Mouse (Mus musculus): Measurements from ENCODE around the gene Mgmt.

Mgmt gene

GRCm38 (mm10) chr7:137056126-137056525, 161.7 kb downstream of the Mgmt start:
- no peak for DNase-seq (ENCODE audit: low spot score in 2 of 2)

GRCm38 (mm10) chr7:137060488-137060887, 166.1 kb downstream of the Mgmt start:
- no peak for DNase-seq (ENCODE audit: low spot score in 2 of 2)

- DNase-seq (ENCODE audit: low spot score in 2 of 2): no peak
Measured at GRCm38 (mm10) chr7:137061109-137061508, 166.7 kb downstream of the Mgmt start.

- DNase-seq (ENCODE audit: low spot score in 2 of 2): no peak
Measured at GRCm38 (mm10) chr7:137064255-137064654, 169.8 kb downstream of the Mgmt start.

GRCm38 (mm10) chr7:137065408-137065807, 171.0 kb downstream of the Mgmt start:
- no peak for DNase-seq (ENCODE audit: low spot score in 2 of 2)

GRCm38 (mm10) chr7:137066211-137066610, 171.8 kb downstream of the Mgmt start:
- no peak for DNase-seq (ENCODE audit: low spot score in 2 of 2)

GRCm38 (mm10) chr7:137066997-137067396, 172.6 kb downstream of the Mgmt start:
- DNase-seq (ENCODE audit: low spot score in 2 of 2): no peak

- no peak for DNase-seq (ENCODE audit: low spot score in 2 of 2)
Measured at GRCm38 (mm10) chr7:137067758-137068157, 173.3 kb downstream of the Mgmt start.

GRCm38 (mm10) chr7:137068796-137069195, 174.4 kb downstream of the Mgmt start:
- DNase-seq (ENCODE audit: low spot score in 2 of 2): no peak

- no peak for DNase-seq (ENCODE audit: low spot score in 2 of 2)
Measured at GRCm38 (mm10) chr7:137069768-137070167, 175.4 kb downstream of the Mgmt start.

- no peak for DNase-seq (ENCODE audit: low spot score in 2 of 2)
Measured at GRCm38 (mm10) chr7:137071346-137071745, 176.9 kb downstream of the Mgmt start.

- DNase-seq (ENCODE audit: low spot score in 2 of 2): no peak
Measured at GRCm38 (mm10) chr7:137073878-137074277, 179.5 kb downstream of the Mgmt start.

GRCm38 (mm10) chr7:137074324-137074723, 179.9 kb downstream of the Mgmt start:
- no peak for DNase-seq (ENCODE audit: low spot score in 2 of 2)

GRCm38 (mm10) chr7:137075301-137075700, 180.9 kb downstream of the Mgmt start:
- no peak for DNase-seq (ENCODE audit: low spot score in 2 of 2)

- no peak for DNase-seq (ENCODE audit: low spot score in 2 of 2)
Measured at GRCm38 (mm10) chr7:137080171-137080570, 185.8 kb downstream of the Mgmt start.

GRCm38 (mm10) chr7:137082171-137082570, 187.8 kb downstream of the Mgmt start:
- DNase-seq (ENCODE audit: low spot score in 2 of 2): no peak

- DNase-seq (ENCODE audit: low spot score in 2 of 2): no peak
Measured at GRCm38 (mm10) chr7:137084651-137085050, 190.2 kb downstream of the Mgmt start.

- DNase-seq (ENCODE audit: low spot score in 2 of 2): peak in 1 of 2 experiments; percentile 3
Measured at GRCm38 (mm10) chr7:137085969-137086606, 191.7 kb downstream of the Mgmt start.

- DNase-seq (ENCODE audit: low spot score in 2 of 2): no peak
Measured at GRCm38 (mm10) chr7:137087136-137087535, 192.7 kb downstream of the Mgmt start.

- no peak for DNase-seq (ENCODE audit: low spot score in 2 of 2)
Measured at GRCm38 (mm10) chr7:137088141-137088540, 193.7 kb downstream of the Mgmt start.

GRCm38 (mm10) chr7:137094551-137094950, 200.1 kb downstream of the Mgmt start:
- no peak for DNase-seq (ENCODE audit: low spot score in 2 of 2)

GRCm38 (mm10) chr7:137095702-137096101, 201.3 kb downstream of the Mgmt start:
- DNase-seq (ENCODE audit: low spot score in 2 of 2): no peak

GRCm38 (mm10) chr7:137099766-137100165, 205.4 kb downstream of the Mgmt start:
- no peak for DNase-seq (ENCODE audit: low spot score in 2 of 2)

- DNase-seq (ENCODE audit: low spot score in 2 of 2): no peak
Measured at GRCm38 (mm10) chr7:137102606-137103195, 208.3 kb downstream of the Mgmt start.

All from right cerebral cortex, adult 2 months (tissue).